Mouse (Mus musculus) lung, embryonic 15.5 days (tissue): Measurements from ENCODE around the gene 4930404H24Rik. TPM values are rescaled to one million over a fixed set of nuclear protein-coding genes. Genes with fewer than 3 reads are reported as not detected.

Experiments
- ATAC-seq: fragments of 200-750 bp; cut with Nextera tagmentation; 2 replicates; pipeline ENCODE4 v1.8.0; 2017; ENCODE audit warnings: moderate number of reproducible peaks, borderline replicate concordance; ENCODE audit not compliant: low FRiP score, low TSS enrichment; ENCODE audit errors: extremely low read depth
- H3K27ac ChIP-seq: fragments of 300-500 bp; sonication (generic); 2 replicates; pipeline ENCODE4 v1.5.1; 2015; ENCODE audit warnings: moderate library complexity, mild to moderate bottlenecking, inconsistent platforms
- H3K27me3 ChIP-seq: fragments of 300-500 bp; sonication (generic); 2 replicates; pipeline ENCODE4 v1.6.1; 2015; ENCODE audit warnings: inconsistent platforms
- H3K36me3 ChIP-seq: fragments of 300-500 bp; sonication (generic); 2 replicates; pipeline ENCODE4 v1.6.1; 2015; ENCODE audit warnings: inconsistent platforms
- H3K4me1 ChIP-seq: fragments of 300-500 bp; sonication (generic); 2 replicates; pipeline ENCODE4 v1.6.1; 2015; ENCODE audit warnings: inconsistent platforms
- H3K4me2 ChIP-seq: fragments of 300-500 bp; sonication (generic); 2 replicates; pipeline ENCODE4 v1.6.1; 2015; ENCODE audit warnings: inconsistent platforms, mild to moderate bottlenecking, moderate library complexity
- H3K4me3 ChIP-seq: fragments of 300-500 bp; sonication (generic); 2 replicates; pipeline ENCODE4 v1.5.1; 2015; ENCODE audit warnings: mild to moderate bottlenecking, inconsistent platforms
- H3K9ac ChIP-seq: fragments of 300-500 bp; sonication (generic); 2 replicates; pipeline ENCODE4 v1.6.1; 2015; ENCODE audit warnings: inconsistent platforms
- H3K9me3 ChIP-seq: fragments of 300-500 bp; sonication (generic); 2 replicates; pipeline ENCODE4 v1.6.1; 2016; ENCODE audit warnings: inconsistent platforms
- WGBS: fragments of 180-500 bp; shearing (Covaris S2); methylation state at CpG from one replicate; pipeline ENCODE4 v1.1.7; 2015; 5-methylcytosine and 5-hydroxymethylcytosine counted together
- polyA plus RNA-seq: library from polyadenylated mRNA; unstranded; fragments of >200 nt; fragmentation: Nextera tagmentation; extraction: Ambion mirVana; gene quantifications from 2 replicates; pipeline ENCODE4 v1.2.1, GENCODE M21; 2015

Gene 4930404H24Rik
- polyA plus RNA-seq, 1 experiment from 2014 or later: not detected

GRCm38 (mm10) chr2:153513983-153514382, 21.4 kb downstream of the 4930404H24Rik start:
- no peak overlapping the region for H3K4me3 ChIP-seq
- WGBS: 87% methylated on average over 3 of the region's 3 CpGs
- H3K36me3 ChIP-seq: no peaks in the 10 kb centered on the region
- no peak overlapping the region for H3K4me2 ChIP-seq
- no peak overlapping the region for H3K27ac ChIP-seq
- no peaks in the 10 kb centered on the region for H3K9me3 ChIP-seq
- H3K9ac ChIP-seq: no peak overlapping the region
- H3K4me1 ChIP-seq: peaks cover 13% of the 10 kb centered on the region
- no peak for ATAC-seq
- H3K27me3 ChIP-seq: no peaks in the 10 kb centered on the region

- H3K9me3 ChIP-seq: no peaks in the 10 kb centered on the region
- no peak overlapping the region for H3K27ac ChIP-seq
- no peaks in the 10 kb centered on the region for H3K36me3 ChIP-seq
- H3K27me3 ChIP-seq: no peaks in the 10 kb centered on the region
- peaks cover 6% of the 10 kb centered on the region; the same call in 1 of the 2 replicates for H3K4me1 ChIP-seq
- ATAC-seq: no peak
- WGBS: 73% methylated on average over 14 of the region's 14 CpGs
- no peak overlapping the region for H3K9ac ChIP-seq
- no peak overlapping the region for H3K4me2 ChIP-seq
- H3K4me3 ChIP-seq: no peak overlapping the region
Observed at GRCm38 (mm10) chr2:153514497-153515380, 22.1 kb downstream of the 4930404H24Rik start.

GRCm38 (mm10) chr2:153515582-153515981, 23.0 kb downstream of the 4930404H24Rik start:
- 82% methylated on average over 6 of the region's 6 CpGs for WGBS
- Histone ChIP-seq H3K36me3 (no peaks in the 10 kb centered on the region), H3K9me3 (no peaks in the 10 kb centered on the region), H3K27ac (no peak overlapping the region), H3K4me1 (peaks cover 5% of the 10 kb centered on the region; the same call in 1 of the 2 replicates), H3K27me3 (no peaks in the 10 kb centered on the region), H3K4me2 (no peak overlapping the region), H3K4me3 (no peak overlapping the region), H3K9ac (no peak overlapping the region)
- no peak for ATAC-seq

- 45% methylated on average over 4 of the region's 4 CpGs for WGBS
- H3K4me2 ChIP-seq: no peak overlapping the region
- peaks cover 5% of the 10 kb centered on the region; the same call in 1 of the 2 replicates for H3K4me1 ChIP-seq
- H3K9me3 ChIP-seq: no peaks in the 10 kb centered on the region
- H3K9ac ChIP-seq: no peak overlapping the region
- no peaks in the 10 kb centered on the region for H3K36me3 ChIP-seq
- H3K27me3 ChIP-seq: no peaks in the 10 kb centered on the region
- ATAC-seq: no peak
- H3K4me3 ChIP-seq: no peak overlapping the region
- H3K27ac ChIP-seq: no peak overlapping the region
Observed at GRCm38 (mm10) chr2:153516961-153517360, 24.4 kb downstream of the 4930404H24Rik start.

GRCm38 (mm10) chr2:153520057-153520456, 27.5 kb downstream of the 4930404H24Rik start:
- Histone ChIP-seq H3K27ac (no peak overlapping the region), H3K9me3 (no peaks in the 10 kb centered on the region), H3K27me3 (no peaks in the 10 kb centered on the region), H3K9ac (no peak overlapping the region), H3K36me3 (no peaks in the 10 kb centered on the region), H3K4me2 (no peak overlapping the region), H3K4me1 (no peaks in the 10 kb centered on the region), H3K4me3 (no peak overlapping the region)
- ATAC-seq: no peak
- 75% methylated on average over 9 of the region's 9 CpGs for WGBS

GRCm38 (mm10) chr2:153522270-153522669, 29.7 kb downstream of the 4930404H24Rik start:
- H3K27ac ChIP-seq: no peak overlapping the region
- H3K27me3 ChIP-seq: peaks cover 7% of the 10 kb centered on the region
- H3K4me2 ChIP-seq: no peak overlapping the region
- no peak overlapping the region for H3K4me3 ChIP-seq
- 50% methylated on average over 4 of the region's 4 CpGs for WGBS
- H3K9me3 ChIP-seq: no peaks in the 10 kb centered on the region
- no peak for ATAC-seq
- no peaks in the 10 kb centered on the region for H3K36me3 ChIP-seq
- H3K9ac ChIP-seq: no peak overlapping the region
- H3K4me1 ChIP-seq: peaks cover 18% of the 10 kb centered on the region

GRCm38 (mm10) chr2:153523143-153523542, 30.6 kb downstream of the 4930404H24Rik start:
- Histone ChIP-seq H3K9me3 (no peaks in the 10 kb centered on the region), H3K9ac (no peak overlapping the region), H3K4me3 (no peak overlapping the region), H3K4me2 (no peak overlapping the region), H3K27ac (no peak overlapping the region), H3K27me3 (peaks cover 10% of the 10 kb centered on the region), H3K4me1 (peaks cover 25% of the 10 kb centered on the region), H3K36me3 (no peaks in the 10 kb centered on the region)
- no peak for ATAC-seq
- 53% methylated on average over 9 of the region's 9 CpGs for WGBS

- WGBS: 85% methylated on average over 12 of the region's 12 CpGs
- no peak for ATAC-seq
- Histone ChIP-seq H3K9me3 (no peaks in the 10 kb centered on the region), H3K27me3 (peaks cover 10% of the 10 kb centered on the region), H3K4me3 (no peak overlapping the region), H3K27ac (no peak overlapping the region), H3K9ac (no peak overlapping the region), H3K4me1 (peaks cover 29% of the 10 kb centered on the region), H3K36me3 (no peaks in the 10 kb centered on the region), H3K4me2 (no peak overlapping the region)
Observed at GRCm38 (mm10) chr2:153523656-153524055, 31.1 kb downstream of the 4930404H24Rik start.

- no peak overlapping the region for H3K27ac ChIP-seq
- WGBS: 55% methylated on average over 2 of the region's 2 CpGs
- peaks cover 37% of the 10 kb centered on the region for H3K4me1 ChIP-seq
- ATAC-seq: no peak
- no peaks in the 10 kb centered on the region for H3K9me3 ChIP-seq
- H3K4me2 ChIP-seq: no peak overlapping the region
- H3K9ac ChIP-seq: no peak overlapping the region
- peaks cover 14% of the 10 kb centered on the region for H3K27me3 ChIP-seq
- no peaks in the 10 kb centered on the region for H3K36me3 ChIP-seq
- no peak overlapping the region for H3K4me3 ChIP-seq
Observed at GRCm38 (mm10) chr2:153524727-153525126, 32.1 kb downstream of the 4930404H24Rik start.

GRCm38 (mm10) chr2:153525906-153526311, 33.3 kb downstream of the 4930404H24Rik start:
- peak overlapping the region; percentile 7; the same call in 1 of the 2 replicates for H3K4me2 ChIP-seq
- no peak overlapping the region for H3K27ac ChIP-seq
- no peak overlapping the region for H3K4me3 ChIP-seq
- H3K9ac ChIP-seq: no peak overlapping the region
- H3K27me3 ChIP-seq: peaks cover 26% of the 10 kb centered on the region
- no peaks in the 10 kb centered on the region for H3K9me3 ChIP-seq
- 7% methylated on average over 10 of the region's 10 CpGs for WGBS
- H3K4me1 ChIP-seq: peaks cover 43% of the 10 kb centered on the region
- peak; percentile 29; the same call in 1 of the 2 replicates for ATAC-seq
- H3K36me3 ChIP-seq: no peaks in the 10 kb centered on the region

GRCm38 (mm10) chr2:153526850-153527530, 34.4 kb downstream of the 4930404H24Rik start:
- H3K36me3 ChIP-seq: no peaks in the 10 kb centered on the region
- no peak overlapping the region for H3K27ac ChIP-seq
- 54% methylated on average over 9 of the region's 9 CpGs for WGBS
- no peak overlapping the region for H3K4me2 ChIP-seq
- H3K9me3 ChIP-seq: no peaks in the 10 kb centered on the region
- no peak overlapping the region for H3K9ac ChIP-seq
- no peak overlapping the region for H3K4me3 ChIP-seq
- ATAC-seq: no peak
- peaks cover 33% of the 10 kb centered on the region for H3K27me3 ChIP-seq
- H3K4me1 ChIP-seq: peaks cover 43% of the 10 kb centered on the region
